Mouse (Mus musculus): ENCODE measurements around the gene Atrip. TPM values are rescaled to one million over a fixed set of nuclear protein-coding genes. Genes with fewer than 3 reads are reported as not detected.

Gene Atrip
- polyA plus RNA-seq, 1 experiment = 0.22 TPM

GRCm38 (mm10) chr9:109113331-109113730, 39.4 kb upstream of the Atrip start:
- H3K4me3 ChIP-seq (replicated peaks) = no peak overlapping the region
- no peaks in the 10 kb centered on the region for H3K27me3 ChIP-seq (ENCODE audit: control insufficient read depth)
- TF ChIP-seq GATA1 (IDR thresholded peaks at IDR 0.05; ENCODE audit: low read length) (no peak), TAL1 (IDR thresholded peaks at IDR 0.05; ENCODE audit: low read length) (no peak)
- H3K4me1 ChIP-seq (ENCODE audit: control insufficient read depth) = no peaks in the 10 kb centered on the region
- H3K36me3 ChIP-seq (ENCODE audit: control insufficient read depth) = peaks cover 33% of the 10 kb centered on the region; the same call in 1 of the 2 replicates
- no peaks in the 10 kb centered on the region for H3K9me3 ChIP-seq (ENCODE audit: control insufficient read depth, low read length)

DNA sequence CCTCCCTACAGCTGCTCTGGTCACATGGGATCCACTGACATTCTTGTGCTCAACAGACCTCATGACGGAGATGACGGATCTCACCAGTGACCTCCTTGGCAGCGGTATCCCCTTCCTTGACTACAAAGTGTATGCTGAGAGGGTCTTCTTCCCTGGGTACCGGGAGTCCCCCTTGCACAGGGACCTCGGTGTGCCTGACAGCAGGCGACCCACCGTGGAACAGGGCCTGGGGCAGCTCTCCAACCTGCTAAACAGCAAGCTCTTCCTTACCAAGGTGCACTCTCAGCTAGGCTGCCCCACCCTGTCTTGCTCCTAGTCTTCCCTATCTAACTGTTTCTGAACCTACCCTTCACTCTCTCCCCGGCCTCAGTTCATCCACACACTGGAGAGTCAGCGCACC, 37.7 kb upstream of the Atrip start:
- Histone ChIP-seq H3K4me1 (ENCODE audit: control insufficient read depth) (no peaks in the 10 kb centered on the region), H3K36me3 (ENCODE audit: control insufficient read depth) (peaks cover 32% of the 10 kb centered on the region; the same call in 1 of the 2 replicates), H3K27me3 (ENCODE audit: control insufficient read depth) (no peaks in the 10 kb centered on the region), H3K9me3 (ENCODE audit: control insufficient read depth, low read length) (no peaks in the 10 kb centered on the region), H3K4me3 (replicated peaks) (no peak overlapping the region)
- TF ChIP-seq TAL1 (IDR thresholded peaks at IDR 0.05; ENCODE audit: low read length) (no peak), GATA1 (IDR thresholded peaks at IDR 0.05; ENCODE audit: low read length) (no peak)

DNA sequence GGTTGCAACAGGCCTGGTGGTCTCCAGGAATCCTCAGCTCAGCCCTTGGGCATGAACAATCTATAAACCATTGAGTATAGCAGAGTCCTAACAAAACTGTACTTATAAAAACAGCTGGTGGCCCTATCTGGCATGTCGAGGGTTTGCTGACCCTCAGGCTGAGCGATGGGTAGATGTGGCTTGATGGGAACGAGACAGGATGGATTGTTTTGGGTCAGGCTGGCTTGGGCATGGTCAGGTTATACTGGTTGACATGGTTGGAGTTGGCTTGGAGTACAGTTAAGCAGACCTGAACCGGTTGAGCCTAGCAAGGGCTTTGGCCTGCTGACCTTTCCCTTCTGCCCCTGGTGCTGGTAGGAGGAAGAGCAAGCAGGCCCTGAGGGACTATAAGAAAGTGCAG, 37.2 kb upstream of the Atrip start:
- Histone ChIP-seq H3K9me3 (ENCODE audit: control insufficient read depth, low read length) (no peaks in the 10 kb centered on the region), H3K4me1 (ENCODE audit: control insufficient read depth) (no peaks in the 10 kb centered on the region), H3K36me3 (ENCODE audit: control insufficient read depth) (peaks cover 37% of the 10 kb centered on the region; the same call in 1 of the 2 replicates), H3K4me3 (replicated peaks) (no peak overlapping the region), H3K27me3 (ENCODE audit: control insufficient read depth) (no peaks in the 10 kb centered on the region)
- TF ChIP-seq GATA1 (IDR thresholded peaks at IDR 0.05; ENCODE audit: low read length) (no peak), TAL1 (IDR thresholded peaks at IDR 0.05; ENCODE audit: low read length) (no peak)

GRCm38 (mm10) chr9:109110240-109110639, 36.3 kb upstream of the Atrip start:
- no peak overlapping the region for H3K4me3 ChIP-seq (replicated peaks)
- no peak for TF ChIP-seq TAL1 (IDR thresholded peaks at IDR 0.05; ENCODE audit: low read length)
- no peak for TF ChIP-seq GATA1 (IDR thresholded peaks at IDR 0.05; ENCODE audit: low read length)
- no peaks in the 10 kb centered on the region for H3K27me3 ChIP-seq (ENCODE audit: control insufficient read depth)
- peaks cover 38% of the 10 kb centered on the region; the same call in 1 of the 2 replicates for H3K36me3 ChIP-seq (ENCODE audit: control insufficient read depth)
- H3K4me1 ChIP-seq (ENCODE audit: control insufficient read depth) = no peaks in the 10 kb centered on the region
- no peaks in the 10 kb centered on the region for H3K9me3 ChIP-seq (ENCODE audit: control insufficient read depth, low read length)

DNA sequence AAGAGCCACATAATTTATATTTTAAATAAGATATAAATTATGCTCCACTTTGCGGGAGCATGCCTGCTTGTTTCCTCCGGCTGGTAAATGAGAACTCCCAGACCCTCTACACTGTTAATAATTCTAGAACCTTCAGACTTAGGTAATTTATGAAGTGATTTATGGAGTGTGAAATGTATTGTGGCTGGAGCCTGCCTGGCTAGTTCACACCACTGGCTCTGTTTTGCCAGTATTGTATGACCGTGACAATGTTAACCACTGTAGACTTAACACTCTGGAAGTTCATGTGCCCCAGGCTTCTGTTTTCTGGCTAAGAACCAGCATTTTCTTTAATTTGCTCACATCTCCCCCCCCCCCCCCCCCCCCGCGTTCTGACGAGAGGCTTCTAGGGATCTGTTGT, 33.4 kb upstream of the Atrip start:
- Histone ChIP-seq H3K27me3 (ENCODE audit: control insufficient read depth) (no peaks in the 10 kb centered on the region), H3K4me3 (replicated peaks) (no peak overlapping the region), H3K4me1 (ENCODE audit: control insufficient read depth) (no peaks in the 10 kb centered on the region), H3K36me3 (ENCODE audit: control insufficient read depth) (peaks cover 29% of the 10 kb centered on the region; the same call in 1 of the 2 replicates), H3K9me3 (ENCODE audit: control insufficient read depth, low read length) (no peaks in the 10 kb centered on the region)
- TF ChIP-seq TAL1 (IDR thresholded peaks at IDR 0.05; ENCODE audit: low read length) = no peak
- TF ChIP-seq GATA1 (IDR thresholded peaks at IDR 0.05; ENCODE audit: low read length) = no peak

GRCm38 (mm10) chr9:109105648-109106047, 31.7 kb upstream of the Atrip start:
- Histone ChIP-seq H3K4me3 (replicated peaks) (no peak overlapping the region), H3K4me1 (ENCODE audit: control insufficient read depth) (no peaks in the 10 kb centered on the region), H3K27me3 (ENCODE audit: control insufficient read depth) (no peaks in the 10 kb centered on the region), H3K9me3 (ENCODE audit: control insufficient read depth, low read length) (no peaks in the 10 kb centered on the region), H3K36me3 (ENCODE audit: control insufficient read depth) (peaks cover 31% of the 10 kb centered on the region; the same call in 1 of the 2 replicates)
- TF ChIP-seq TAL1 (IDR thresholded peaks at IDR 0.05; ENCODE audit: low read length) = no peak
- no peak for TF ChIP-seq GATA1 (IDR thresholded peaks at IDR 0.05; ENCODE audit: low read length)

DNA sequence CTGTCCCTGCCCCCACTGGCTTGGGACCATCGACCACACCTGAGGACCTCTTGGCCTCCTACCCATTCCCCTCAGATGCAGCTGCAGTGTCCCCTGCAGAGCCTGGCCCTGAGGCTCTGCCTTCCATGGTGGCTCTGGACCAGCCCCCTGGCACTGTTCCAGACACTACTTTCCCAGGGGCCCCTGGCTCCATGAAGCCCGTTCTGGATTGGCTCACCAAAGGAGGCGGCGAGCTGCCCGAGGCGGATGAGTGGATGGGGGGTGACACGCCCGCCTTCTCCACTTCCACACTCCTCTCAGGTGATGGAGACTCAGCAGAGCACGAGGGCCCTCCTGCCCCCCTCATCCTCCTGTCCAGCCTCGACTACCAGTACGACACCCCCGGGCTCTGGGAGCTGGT, 31.1 kb upstream of the Atrip start:
- TF ChIP-seq GATA1 (IDR thresholded peaks at IDR 0.05; ENCODE audit: low read length) (no peak), TAL1 (IDR thresholded peaks at IDR 0.05; ENCODE audit: low read length) (no peak)
- Histone ChIP-seq H3K4me3 (replicated peaks) (no peak overlapping the region), H3K27me3 (ENCODE audit: control insufficient read depth) (no peaks in the 10 kb centered on the region), H3K4me1 (ENCODE audit: control insufficient read depth) (no peaks in the 10 kb centered on the region), H3K9me3 (ENCODE audit: control insufficient read depth, low read length) (no peaks in the 10 kb centered on the region), H3K36me3 (ENCODE audit: control insufficient read depth) (peaks cover 31% of the 10 kb centered on the region; the same call in 1 of the 2 replicates)

- Histone ChIP-seq H3K4me1 (ENCODE audit: control insufficient read depth) (no peaks in the 10 kb centered on the region), H3K9me3 (ENCODE audit: control insufficient read depth, low read length) (no peaks in the 10 kb centered on the region), H3K4me3 (replicated peaks) (no peak overlapping the region), H3K36me3 (ENCODE audit: control insufficient read depth) (peaks cover 25% of the 10 kb centered on the region; the same call in 1 of the 2 replicates), H3K27me3 (ENCODE audit: control insufficient read depth) (no peaks in the 10 kb centered on the region)
- TF ChIP-seq GATA1 (IDR thresholded peaks at IDR 0.05; ENCODE audit: low read length) (no peak), TAL1 (IDR thresholded peaks at IDR 0.05; ENCODE audit: low read length) (no peak)
These were observed 30.2 kb upstream of the Atrip start for GRCm38 (mm10) chr9:109104083-109104482.

- H3K36me3 ChIP-seq (ENCODE audit: control insufficient read depth) = peaks cover 24% of the 10 kb centered on the region; the same call in 1 of the 2 replicates
- H3K4me3 ChIP-seq (replicated peaks) = no peak overlapping the region
- H3K27me3 ChIP-seq (ENCODE audit: control insufficient read depth) = peaks cover 6% of the 10 kb centered on the region
- H3K4me1 ChIP-seq (ENCODE audit: control insufficient read depth) = no peaks in the 10 kb centered on the region
- H3K9me3 ChIP-seq (ENCODE audit: control insufficient read depth, low read length) = no peaks in the 10 kb centered on the region
- TF ChIP-seq TAL1 (IDR thresholded peaks at IDR 0.05; ENCODE audit: low read length) (no peak), GATA1 (IDR thresholded peaks at IDR 0.05; ENCODE audit: low read length) (no peak)
These were observed 29.3 kb upstream of the Atrip start for GRCm38 (mm10) chr9:109103250-109103649.

DNA sequence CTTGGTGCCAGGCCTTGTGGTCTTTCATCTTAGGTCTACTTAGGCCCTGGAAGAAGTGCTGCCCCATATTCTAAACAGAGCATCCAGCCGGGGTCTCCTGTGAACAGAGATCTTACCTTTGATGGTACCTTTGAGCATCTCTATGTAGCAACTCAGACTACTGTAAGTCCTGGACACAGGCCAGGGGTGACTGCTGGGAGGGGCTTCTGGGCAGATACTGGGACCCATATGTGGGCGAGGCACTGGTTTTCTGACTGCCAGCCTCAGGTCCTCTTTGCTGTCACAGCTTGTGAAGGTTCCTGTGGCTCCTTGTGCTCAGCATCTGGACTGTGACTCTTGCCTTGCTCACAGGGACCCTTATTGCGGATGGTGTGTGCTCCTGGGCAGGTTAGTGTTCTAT, 28.6 kb upstream of the Atrip start:
- H3K9me3 ChIP-seq (ENCODE audit: control insufficient read depth, low read length) = no peaks in the 10 kb centered on the region
- H3K4me1 ChIP-seq (ENCODE audit: control insufficient read depth) = no peaks in the 10 kb centered on the region
- no peak overlapping the region for H3K4me3 ChIP-seq (replicated peaks)
- H3K27me3 ChIP-seq (ENCODE audit: control insufficient read depth) = peaks cover 11% of the 10 kb centered on the region
- peaks cover 22% of the 10 kb centered on the region; the same call in 1 of the 2 replicates for H3K36me3 ChIP-seq (ENCODE audit: control insufficient read depth)
- TF ChIP-seq TAL1 (IDR thresholded peaks at IDR 0.05; ENCODE audit: low read length) = no peak
- TF ChIP-seq GATA1 (IDR thresholded peaks at IDR 0.05; ENCODE audit: low read length) = no peak

All from erythroblast, embryonic 14.5 days (primary cell).